Mouse (Mus musculus): ENCODE measurements around the gene Dgkz. TPM values are rescaled to one million over a fixed set of nuclear protein-coding genes. Genes with fewer than 3 reads are reported as not detected.

Dgkz gene
- polyA plus RNA-seq, 1 experiment from 2014 or later: 32.7 TPM

- H3K9me3 ChIP-seq (ENCODE audit: control insufficient read depth, low read length): no peaks in the 10 kb centered on the region
- H3K36me3 ChIP-seq (ENCODE audit: control insufficient read depth, insufficient read depth, low read length): no peaks in the 10 kb centered on the region
- no peak overlapping the region for H3K9ac ChIP-seq (ENCODE audit: low read length)
- H3K4me2 ChIP-seq (ENCODE audit: low read depth, low read length, severe bottlenecking): no peak overlapping the region
- ATAC-seq (replicated peaks; ENCODE audit: low FRiP score) (no peak), DNase-seq (ENCODE audit: low spot score) (no peak)
- H3K27me3 ChIP-seq (ENCODE audit: control insufficient read depth, insufficient read depth, low read length): no peaks in the 10 kb centered on the region
- no peak overlapping the region for H3K4me3 ChIP-seq (ENCODE audit: low read depth, low read length)
- peaks cover 8% of the 10 kb centered on the region; the same call in 1 of the 2 replicates for H3K4me1 ChIP-seq (replicated peaks; ENCODE audit: control insufficient read depth, insufficient read depth, low read length)
- 75% methylated on average over 7 of the region's 7 CpGs for WGBS
- H3K27ac ChIP-seq (ENCODE audit: low read depth, low read length): no peak overlapping the region
Observed at GRCm38 (mm10) chr2:92004617-92005016, 29.0 kb upstream of the Dgkz start.

GRCm38 (mm10) chr2:91997905-91998608 is 22.4 kb upstream of the Dgkz start:
- DNase-seq (ENCODE audit: low spot score) (no peak), ATAC-seq (replicated peaks; ENCODE audit: low FRiP score) (no peak)

GRCm38 (mm10) chr2:91996006-91996405 is 20.3 kb upstream of the Dgkz start:
- Histone ChIP-seq H3K4me1 (replicated peaks; ENCODE audit: control insufficient read depth, insufficient read depth, low read length) (no peaks in the 10 kb centered on the region), H3K9me3 (ENCODE audit: control insufficient read depth, low read length) (no peaks in the 10 kb centered on the region), H3K27ac (ENCODE audit: low read depth, low read length) (no peak overlapping the region), H3K4me3 (ENCODE audit: low read depth, low read length) (no peak overlapping the region), H3K27me3 (ENCODE audit: control insufficient read depth, insufficient read depth, low read length) (no peaks in the 10 kb centered on the region), H3K36me3 (ENCODE audit: control insufficient read depth, insufficient read depth, low read length) (no peaks in the 10 kb centered on the region), H3K4me2 (ENCODE audit: low read depth, low read length, severe bottlenecking) (no peak overlapping the region), H3K9ac (ENCODE audit: low read length) (no peak overlapping the region)
- ATAC-seq (replicated peaks; ENCODE audit: low FRiP score): no peak
- 92% methylated on average over 5 of the region's 5 CpGs for WGBS
- DNase-seq (ENCODE audit: low spot score): no peak

More at GRCm38 (mm10) chr2:91997905-91998608, 22.4 kb upstream of the Dgkz start:
- no peaks in the 10 kb centered on the region for H3K4me1 ChIP-seq (replicated peaks; ENCODE audit: control insufficient read depth, insufficient read depth, low read length)
- H3K36me3 ChIP-seq (ENCODE audit: control insufficient read depth, insufficient read depth, low read length): no peaks in the 10 kb centered on the region
- no peak overlapping the region for H3K27ac ChIP-seq (ENCODE audit: low read depth, low read length)
- no peak overlapping the region for H3K9ac ChIP-seq (ENCODE audit: low read length)
- H3K4me3 ChIP-seq (ENCODE audit: low read depth, low read length): no peak overlapping the region
- WGBS: 87% methylated on average over 16 of the region's 16 CpGs
- H3K9me3 ChIP-seq (ENCODE audit: control insufficient read depth, low read length): no peaks in the 10 kb centered on the region
- H3K4me2 ChIP-seq (ENCODE audit: low read depth, low read length, severe bottlenecking): no peak overlapping the region
- no peaks in the 10 kb centered on the region for H3K27me3 ChIP-seq (ENCODE audit: control insufficient read depth, insufficient read depth, low read length)

DNA sequence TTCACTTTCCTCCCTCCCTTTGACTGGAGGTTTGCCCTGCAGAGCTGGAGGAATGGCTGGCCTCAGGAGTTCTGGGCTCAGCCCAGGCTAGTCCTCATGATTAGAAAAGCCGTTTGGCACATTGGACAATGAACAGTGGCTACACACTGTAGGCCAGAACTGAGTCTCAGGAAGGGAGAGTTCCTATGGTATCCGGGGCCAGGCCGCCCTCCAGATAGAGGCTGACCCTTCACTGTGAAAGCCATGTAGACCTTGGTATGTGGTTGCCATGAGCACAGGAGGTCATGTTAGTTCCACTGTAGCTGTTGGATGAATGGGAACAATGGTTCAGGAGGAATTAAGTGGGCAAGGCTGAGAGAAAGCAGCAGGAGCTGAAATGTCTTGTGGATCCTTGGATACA is 17.7 kb upstream of the Dgkz start:
- H3K27ac ChIP-seq (ENCODE audit: low read depth, low read length): no peak overlapping the region
- no peaks in the 10 kb centered on the region for H3K9me3 ChIP-seq (ENCODE audit: control insufficient read depth, low read length)
- no peaks in the 10 kb centered on the region for H3K36me3 ChIP-seq (ENCODE audit: control insufficient read depth, insufficient read depth, low read length)
- no peaks in the 10 kb centered on the region for H3K4me1 ChIP-seq (replicated peaks; ENCODE audit: control insufficient read depth, insufficient read depth, low read length)
- H3K4me2 ChIP-seq (ENCODE audit: low read depth, low read length, severe bottlenecking): no peak overlapping the region
- 70% methylated on average over 3 of the region's 3 CpGs for WGBS
- H3K9ac ChIP-seq (ENCODE audit: low read length): no peak overlapping the region
- no peaks in the 10 kb centered on the region for H3K27me3 ChIP-seq (ENCODE audit: control insufficient read depth, insufficient read depth, low read length)
- no peak overlapping the region for H3K4me3 ChIP-seq (ENCODE audit: low read depth, low read length)
- no peak for ATAC-seq (replicated peaks; ENCODE audit: low FRiP score)
- DNase-seq (ENCODE audit: low spot score): no peak

GRCm38 (mm10) chr2:91989750-91990149 is 14.1 kb upstream of the Dgkz start:
- H3K27ac ChIP-seq (ENCODE audit: low read depth, low read length): no peak overlapping the region
- H3K4me3 ChIP-seq (ENCODE audit: low read depth, low read length): no peak overlapping the region
- peaks cover 8% of the 10 kb centered on the region for H3K4me1 ChIP-seq (replicated peaks; ENCODE audit: control insufficient read depth, insufficient read depth, low read length)
- no peaks in the 10 kb centered on the region for H3K27me3 ChIP-seq (ENCODE audit: control insufficient read depth, insufficient read depth, low read length)
- H3K9me3 ChIP-seq (ENCODE audit: control insufficient read depth, low read length): no peaks in the 10 kb centered on the region
- no peak overlapping the region for H3K4me2 ChIP-seq (ENCODE audit: low read depth, low read length, severe bottlenecking)
- no peak overlapping the region for H3K9ac ChIP-seq (ENCODE audit: low read length)
- ATAC-seq (replicated peaks; ENCODE audit: low FRiP score) (no peak), DNase-seq (ENCODE audit: low spot score) (no peak)
- H3K36me3 ChIP-seq (ENCODE audit: control insufficient read depth, insufficient read depth, low read length): no peaks in the 10 kb centered on the region

DNA sequence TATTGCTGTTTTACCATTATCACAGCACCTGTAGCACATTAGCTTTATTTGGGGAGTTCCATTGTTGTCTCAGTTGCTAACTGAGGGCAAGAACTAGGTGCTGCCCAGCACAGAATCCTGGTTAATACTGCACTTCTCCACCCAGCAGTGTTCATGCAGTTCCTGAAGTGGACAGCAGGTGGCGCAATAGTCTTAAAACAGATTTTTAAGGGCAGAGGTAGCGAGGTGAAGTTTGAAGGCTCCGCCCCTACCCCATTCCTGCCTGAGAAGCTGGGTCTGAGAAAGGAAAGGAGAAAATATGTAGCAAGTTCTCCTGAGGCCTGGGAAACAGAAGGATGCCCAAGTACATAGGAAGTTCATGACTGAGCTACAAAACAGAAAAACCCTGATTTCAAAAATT is 11.9 kb upstream of the Dgkz start:
- Histone ChIP-seq H3K27me3 (ENCODE audit: control insufficient read depth, insufficient read depth, low read length) (no peaks in the 10 kb centered on the region), H3K4me2 (ENCODE audit: low read depth, low read length, severe bottlenecking) (no peak overlapping the region), H3K4me1 (replicated peaks; ENCODE audit: control insufficient read depth, insufficient read depth, low read length) (peaks cover 14% of the 10 kb centered on the region), H3K27ac (ENCODE audit: low read depth, low read length) (no peak overlapping the region), H3K36me3 (ENCODE audit: control insufficient read depth, insufficient read depth, low read length) (no peaks in the 10 kb centered on the region), H3K4me3 (ENCODE audit: low read depth, low read length) (no peak overlapping the region), H3K9me3 (ENCODE audit: control insufficient read depth, low read length) (no peaks in the 10 kb centered on the region), H3K9ac (ENCODE audit: low read length) (no peak overlapping the region)
- ATAC-seq (replicated peaks; ENCODE audit: low FRiP score) (no peak), DNase-seq (ENCODE audit: low spot score) (peak; percentile 88)
- WGBS: 1% methylated on average over 3 of the region's 3 CpGs

GRCm38 (mm10) chr2:91986071-91986470 is 10.4 kb upstream of the Dgkz start:
- peak; percentile 40; the same call in 1 of the 2 replicates for ATAC-seq (replicated peaks; ENCODE audit: low FRiP score)
- Histone ChIP-seq H3K9ac (ENCODE audit: low read length) (no peak overlapping the region), H3K4me3 (ENCODE audit: low read depth, low read length) (no peak overlapping the region), H3K36me3 (ENCODE audit: control insufficient read depth, insufficient read depth, low read length) (no peaks in the 10 kb centered on the region), H3K27ac (ENCODE audit: low read depth, low read length) (no peak overlapping the region), H3K27me3 (ENCODE audit: control insufficient read depth, insufficient read depth, low read length) (no peaks in the 10 kb centered on the region), H3K4me2 (ENCODE audit: low read depth, low read length, severe bottlenecking) (no peak overlapping the region), H3K9me3 (ENCODE audit: control insufficient read depth, low read length) (no peaks in the 10 kb centered on the region), H3K4me1 (replicated peaks; ENCODE audit: control insufficient read depth, insufficient read depth, low read length) (peaks cover 14% of the 10 kb centered on the region)
- WGBS: 6% methylated on average over 5 of the region's 5 CpGs
- peak; percentile 64 for DNase-seq (ENCODE audit: low spot score)

GRCm38 (mm10) chr2:91984906-91985525 is 9.4 kb upstream of the Dgkz start:
- H3K9ac ChIP-seq (ENCODE audit: low read length): no peak overlapping the region; the same call in 1 of the 2 replicates
- H3K4me1 ChIP-seq (replicated peaks; ENCODE audit: control insufficient read depth, insufficient read depth, low read length): peaks cover 14% of the 10 kb centered on the region
- no peaks in the 10 kb centered on the region for H3K9me3 ChIP-seq (ENCODE audit: control insufficient read depth, low read length)
- ATAC-seq (replicated peaks; ENCODE audit: low FRiP score): no peak
- H3K27me3 ChIP-seq (ENCODE audit: control insufficient read depth, insufficient read depth, low read length): no peaks in the 10 kb centered on the region
- H3K4me3 ChIP-seq (ENCODE audit: low read depth, low read length): no peak overlapping the region
- 41% methylated on average over 9 of the region's 9 CpGs for WGBS
- DNase-seq (ENCODE audit: low spot score): no peak
- peak overlapping the region; percentile 64; the same call in 1 of the 2 replicates for H3K27ac ChIP-seq (ENCODE audit: low read depth, low read length)
- no peaks in the 10 kb centered on the region for H3K36me3 ChIP-seq (ENCODE audit: control insufficient read depth, insufficient read depth, low read length)
- no peak overlapping the region for H3K4me2 ChIP-seq (ENCODE audit: low read depth, low read length, severe bottlenecking)

GRCm38 (mm10) chr2:91984439-91984838 is 8.8 kb upstream of the Dgkz start:
- Histone ChIP-seq H3K9me3 (ENCODE audit: control insufficient read depth, low read length) (no peaks in the 10 kb centered on the region), H3K4me3 (ENCODE audit: low read depth, low read length) (peak overlapping the region; percentile 10; the same call in 1 of the 2 replicates), H3K9ac (ENCODE audit: low read length) (peak overlapping the region; percentile 47), H3K27me3 (ENCODE audit: control insufficient read depth, insufficient read depth, low read length) (no peaks in the 10 kb centered on the region), H3K4me2 (ENCODE audit: low read depth, low read length, severe bottlenecking) (peak overlapping the region; percentile 37), H3K4me1 (replicated peaks; ENCODE audit: control insufficient read depth, insufficient read depth, low read length) (peaks cover 14% of the 10 kb centered on the region), H3K36me3 (ENCODE audit: control insufficient read depth, insufficient read depth, low read length) (no peaks in the 10 kb centered on the region), H3K27ac (ENCODE audit: low read depth, low read length) (peak overlapping the region; percentile 64)
- under 1% methylated on average over 12 of the region's 13 CpGs for WGBS
- DNase-seq (ENCODE audit: low spot score): peak; percentile 85
- peak; percentile 86 for ATAC-seq (replicated peaks; ENCODE audit: low FRiP score)

All from forebrain, embryonic 11.5 days (tissue).